Mouse (Mus musculus) gonadal fat pad, adult 2 months (tissue): ENCODE measurements around the gene Megf9. TPM values are rescaled to one million over a fixed set of nuclear protein-coding genes. Genes with fewer than 3 reads are reported as not detected.

Source experiments
- DNase-seq: peaks from one replicate; pipeline ENCODE4 v3.0.0-alpha.2; 2012; ENCODE audit warnings: low read depth
- polyA plus RNA-seq: library from polyadenylated mRNA; depleted of rRNA; stranded (reverse); fragments of >200 nt; gene quantifications from 2 replicates; pipeline ENCODE4 v1.2.3, GENCODE M21; 2012

Megf9 gene
- polyA plus RNA-seq, 1 experiment: 14.9 TPM

DNA sequence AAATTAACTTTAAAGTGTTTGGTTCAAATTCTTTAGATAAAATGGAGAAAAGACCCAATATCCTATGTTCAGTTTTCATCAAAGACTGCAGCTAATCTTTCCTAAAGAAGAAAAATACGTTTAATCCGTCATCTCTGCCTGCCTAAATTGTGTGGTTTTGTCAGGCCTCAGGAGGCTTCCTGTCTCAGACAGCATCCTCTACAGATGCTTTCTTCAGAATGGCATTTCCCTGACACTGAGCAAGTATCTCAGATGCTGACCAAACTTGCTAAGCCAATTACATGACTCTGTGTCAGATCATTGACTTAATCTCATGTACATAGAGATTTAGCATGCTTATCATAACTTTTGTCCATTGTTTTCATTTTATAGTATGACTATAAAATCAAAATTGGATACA is 11.4 kb downstream of the Megf9 start:
- no peak for DNase-seq

DNA sequence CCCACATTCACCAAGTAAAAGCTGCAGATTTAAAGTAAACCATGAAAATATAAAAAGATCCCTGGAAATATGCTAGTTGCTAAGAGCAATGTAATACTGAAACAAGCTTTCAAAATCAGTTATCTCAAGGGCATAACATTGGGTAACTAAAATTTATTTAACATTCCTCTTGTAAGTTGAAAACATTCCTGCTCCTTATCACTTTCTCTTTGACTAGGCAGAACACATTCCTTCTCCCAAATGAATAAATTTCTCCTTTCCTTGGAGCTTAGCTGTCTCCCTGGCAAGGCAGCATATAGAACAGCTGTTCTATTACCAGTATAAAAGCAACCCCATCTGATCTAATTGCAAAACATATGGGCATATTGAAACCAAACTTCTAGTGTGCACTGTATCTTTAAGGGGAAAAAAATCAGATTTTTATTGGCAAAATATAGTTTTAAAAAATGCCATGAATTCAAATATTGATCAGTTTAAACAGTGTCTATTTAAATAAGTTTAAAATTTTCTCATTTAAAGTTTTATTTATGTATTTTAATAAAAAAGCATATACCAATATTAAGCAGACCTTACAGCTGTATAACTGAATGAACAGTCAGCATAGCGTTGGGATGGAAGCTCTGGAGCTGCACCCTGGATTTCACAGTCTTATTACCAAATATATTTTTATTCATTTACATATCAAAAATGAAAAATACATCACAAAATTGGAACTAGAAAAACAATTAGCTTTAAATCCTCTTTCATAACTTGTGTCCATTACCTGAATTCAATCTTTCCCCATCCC is 13.1 kb downstream of the Megf9 start:
- DNase-seq: no peak

DNA sequence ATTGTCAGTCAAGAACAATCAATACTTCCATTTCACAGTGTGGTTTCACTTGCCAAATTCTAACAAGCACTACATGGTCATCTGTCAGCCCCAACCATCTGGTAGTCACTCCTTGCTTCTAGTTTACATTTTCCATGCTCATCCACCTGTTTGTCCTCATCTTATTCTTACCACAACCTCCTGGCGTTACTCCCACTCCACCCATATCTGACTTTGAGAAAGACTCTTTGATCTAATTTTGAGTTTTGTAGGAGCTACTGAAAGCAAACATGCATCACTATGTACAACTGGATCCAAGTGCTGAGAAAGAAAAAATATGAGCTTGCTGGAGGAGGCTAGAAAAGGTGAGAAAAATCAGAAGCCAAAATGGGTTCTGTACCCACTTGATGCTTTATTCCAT is 17.1 kb downstream of the Megf9 start:
- no peak for DNase-seq

DNA sequence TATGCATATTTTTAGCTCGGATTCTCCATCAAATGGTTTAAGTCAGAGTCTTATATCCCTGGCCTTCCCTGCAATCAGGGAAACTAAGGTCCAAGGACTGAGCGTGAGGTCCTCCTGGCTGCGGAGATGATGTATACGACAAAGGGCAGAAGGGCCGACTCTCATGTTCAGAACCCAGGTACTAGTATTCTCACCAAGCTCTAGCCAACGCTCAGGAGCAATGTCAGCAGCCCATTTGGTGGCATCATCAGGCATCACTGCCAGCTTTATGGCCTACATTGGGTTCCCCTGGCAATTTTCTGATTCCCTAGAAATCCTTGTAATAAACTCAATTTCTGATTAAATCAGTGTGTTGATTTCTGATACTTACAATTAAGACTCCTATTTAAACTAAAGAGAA is 18.5 kb downstream of the Megf9 start:
- DNase-seq: no peak

DNA sequence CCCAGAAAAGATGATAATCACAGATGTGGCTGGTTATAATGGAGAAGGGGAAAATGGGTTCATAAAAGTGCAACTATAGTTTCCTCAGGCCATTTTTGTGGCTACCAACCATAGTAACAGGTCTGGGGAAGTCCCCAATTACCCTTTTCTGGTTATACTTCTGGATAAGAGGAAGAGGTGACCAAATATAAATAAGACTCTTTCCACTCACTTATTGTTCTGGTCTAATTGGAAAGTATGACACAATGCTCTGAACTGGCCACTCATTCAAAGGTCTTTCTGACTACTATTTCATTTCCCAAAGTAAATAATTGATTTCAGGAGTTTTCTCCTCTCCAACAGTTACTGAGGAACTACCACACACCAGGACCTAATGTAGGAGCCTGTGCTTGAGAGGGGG is 19.3 kb downstream of the Megf9 start:
- DNase-seq: no peak

DNA sequence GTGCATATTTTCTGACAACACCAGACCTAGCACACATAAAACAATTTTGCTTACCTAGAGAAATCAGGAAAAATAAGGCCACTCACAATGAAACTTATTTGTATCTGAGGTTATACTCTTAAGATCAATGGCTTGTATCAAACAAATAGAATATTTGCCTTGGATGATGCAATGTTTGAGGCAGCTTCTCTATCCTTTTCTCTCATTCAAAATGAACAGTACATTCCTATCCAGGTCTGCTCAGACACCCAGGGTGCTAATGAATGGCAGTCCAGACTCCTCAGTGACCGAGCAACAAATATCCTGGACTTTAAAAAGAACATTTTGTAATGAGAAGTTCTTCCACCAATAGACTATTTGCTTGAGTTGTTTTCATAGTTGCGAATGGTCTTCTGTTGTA is 24.8 kb downstream of the Megf9 start:
- DNase-seq: no peak

DNA sequence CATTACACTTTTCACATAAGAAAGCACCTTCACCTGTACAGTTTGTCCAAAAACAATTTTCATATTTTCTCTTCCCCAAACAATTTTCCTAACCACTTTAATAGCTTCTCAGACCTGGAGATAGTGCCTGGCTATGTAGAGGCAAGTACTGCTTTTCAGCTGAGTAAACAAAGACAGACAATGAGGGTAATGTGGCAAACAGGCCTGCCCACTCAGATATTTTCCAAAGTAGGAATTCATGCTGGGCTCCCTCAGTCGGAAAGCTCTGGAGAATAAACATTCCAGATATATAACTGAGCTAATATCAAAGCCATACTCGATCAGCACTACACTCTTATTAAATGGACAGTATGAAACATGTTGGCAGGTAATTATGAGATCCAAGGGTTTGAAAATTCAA is 25.2 kb downstream of the Megf9 start:
- no peak for DNase-seq

DNA sequence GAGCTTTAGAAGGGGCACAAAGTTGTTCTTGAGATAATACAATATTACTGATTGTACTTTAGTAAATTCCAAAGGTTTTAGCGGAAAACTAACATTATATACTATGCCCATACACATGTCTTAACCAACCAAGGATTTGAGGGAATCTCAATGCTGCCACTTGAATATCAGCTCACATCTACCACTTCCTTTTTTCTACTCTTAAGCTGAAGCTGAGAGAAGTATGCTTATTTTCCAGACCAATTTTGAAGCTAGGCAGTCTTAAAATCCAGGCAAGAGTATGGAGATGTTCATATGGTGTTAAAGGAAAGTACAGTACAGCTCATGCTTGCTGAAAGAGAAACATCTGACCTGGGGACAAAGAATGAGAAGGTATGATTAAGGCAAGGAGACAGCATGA is 26.6 kb downstream of the Megf9 start:
- DNase-seq: no peak

DNA sequence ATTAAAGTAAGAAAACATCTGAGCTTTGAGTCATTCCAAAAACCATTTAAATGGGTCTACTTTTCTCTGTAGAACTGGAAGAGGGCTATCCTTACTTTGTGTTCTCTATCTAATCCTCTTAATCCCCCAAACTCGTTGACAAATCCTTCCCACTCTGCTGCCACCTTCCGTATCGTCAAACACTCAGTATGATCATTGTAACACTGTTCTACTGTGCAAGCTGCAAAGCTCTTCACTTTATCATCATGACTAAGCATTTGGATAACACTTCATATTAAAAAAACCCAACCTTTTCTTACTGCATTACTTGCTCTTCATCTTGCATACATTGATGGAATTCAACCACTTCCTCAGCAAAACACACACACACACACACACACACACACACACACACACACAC is 28.8 kb downstream of the Megf9 start:
- DNase-seq: no peak

DNA sequence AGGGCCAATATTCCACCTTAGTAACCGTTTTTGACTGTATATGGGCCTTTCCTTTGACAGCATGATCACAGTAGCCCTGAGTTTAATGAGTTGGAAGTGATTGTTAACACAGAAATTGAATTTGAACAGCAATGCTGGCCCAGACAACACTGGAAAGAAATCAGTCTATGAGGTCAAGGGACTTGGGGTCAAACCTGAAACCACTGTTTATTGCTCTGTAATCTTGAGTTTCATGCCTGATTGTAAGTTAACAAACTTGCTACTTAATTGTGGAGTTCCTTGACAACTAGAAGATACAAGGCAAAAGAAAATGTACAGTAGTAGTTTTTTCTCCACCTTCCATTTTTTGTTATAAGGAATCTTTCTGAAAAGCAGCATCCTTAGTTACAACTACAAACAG is 31.0 kb downstream of the Megf9 start:
- no peak for DNase-seq

DNA sequence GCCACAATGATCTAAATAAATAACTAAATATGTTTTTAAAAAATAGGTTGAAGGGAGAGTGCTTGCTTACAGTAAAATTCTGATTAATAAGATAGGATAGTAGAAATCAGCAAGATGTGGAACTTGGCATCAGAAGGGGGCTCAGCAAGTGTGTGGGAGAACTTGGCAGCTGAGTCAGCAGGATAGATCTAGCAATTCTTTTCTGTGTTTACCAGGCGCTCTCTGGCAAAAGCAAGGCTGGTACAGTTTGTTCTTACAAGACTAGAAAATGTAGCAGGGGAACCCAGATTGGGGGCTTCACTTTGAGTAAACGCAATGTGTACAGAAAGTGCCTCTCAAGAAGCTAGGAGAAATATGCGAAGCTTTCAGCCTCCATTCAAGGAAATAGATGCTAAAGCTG is 35.5 kb downstream of the Megf9 start:
- DNase-seq: no peak

DNA sequence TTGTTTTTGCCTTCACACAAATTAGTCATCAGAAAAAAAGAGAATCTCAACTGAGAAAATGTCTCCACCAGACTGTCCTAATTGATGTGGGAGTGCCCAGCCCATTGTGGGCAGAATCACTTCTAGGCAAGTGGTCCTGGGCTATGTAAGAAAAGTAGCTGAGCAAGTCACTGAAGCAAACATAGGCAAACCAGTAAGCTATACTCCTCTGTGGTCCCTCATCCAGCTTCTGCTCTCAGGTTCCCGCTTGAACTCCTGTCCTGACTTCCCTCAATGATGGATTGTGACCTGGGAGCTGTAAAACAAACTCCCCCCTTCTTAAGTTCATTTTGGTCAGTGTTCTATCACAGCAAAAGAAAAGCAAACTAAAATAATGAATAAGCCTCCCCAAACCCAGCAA is 37.8 kb downstream of the Megf9 start:
- no peak for DNase-seq

DNA sequence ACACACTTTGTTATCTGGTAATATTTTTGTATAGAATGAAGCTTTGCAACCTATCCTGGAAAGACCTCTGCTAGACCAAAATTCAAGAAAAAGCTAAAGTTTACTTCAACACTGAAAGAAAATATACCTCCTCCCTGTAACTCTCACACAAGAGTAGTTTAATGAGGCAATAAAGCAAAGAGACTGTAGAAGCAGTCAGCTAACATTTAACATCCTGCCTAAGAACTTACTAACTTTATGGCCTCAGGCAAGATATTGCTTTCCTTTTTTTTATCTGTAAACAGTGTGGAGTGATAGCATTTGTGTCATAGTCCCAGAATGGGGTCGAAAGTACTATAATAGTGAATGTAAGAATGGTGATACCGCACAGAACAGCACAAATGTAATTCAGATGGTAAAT is 45.0 kb downstream of the Megf9 start:
- DNase-seq: no peak

DNA sequence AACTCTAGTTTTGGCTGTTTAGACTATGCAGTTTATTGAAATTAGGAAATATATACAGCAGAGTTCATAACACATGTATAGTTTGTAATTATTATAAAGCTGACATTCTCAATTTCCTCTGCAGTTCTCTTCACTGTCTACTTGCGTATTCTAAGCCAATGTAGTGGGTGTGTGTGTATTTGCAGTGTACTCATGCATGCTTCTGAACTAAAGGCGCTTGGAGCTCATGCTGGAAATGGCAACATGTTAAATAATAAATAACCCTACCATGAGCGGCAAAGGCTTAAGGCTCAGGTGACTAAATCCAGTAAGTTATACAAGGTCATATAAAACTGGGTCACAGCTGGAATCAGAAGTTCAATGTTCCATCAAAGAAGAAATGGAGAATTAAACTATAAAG is 46.4 kb downstream of the Megf9 start:
- DNase-seq: no peak

DNA sequence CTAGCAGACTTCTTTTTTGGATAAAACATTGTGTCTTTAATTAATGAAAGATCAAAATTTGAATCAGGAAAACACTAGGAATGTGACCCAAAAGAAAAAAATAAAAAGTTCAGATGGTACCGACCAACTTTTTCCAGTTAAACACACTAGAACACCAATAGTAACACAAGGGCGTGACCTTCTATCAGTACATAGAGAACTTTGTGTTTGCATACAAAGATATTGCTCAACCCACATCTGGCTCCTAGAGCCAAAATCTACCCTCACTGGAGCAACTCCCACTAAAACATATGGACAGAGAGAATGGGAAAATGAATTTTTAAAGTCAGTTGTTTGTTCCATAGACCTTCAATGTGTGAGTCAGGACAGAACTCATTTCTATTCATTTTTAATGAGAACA is 50.7 kb downstream of the Megf9 start:
- no peak for DNase-seq

DNA sequence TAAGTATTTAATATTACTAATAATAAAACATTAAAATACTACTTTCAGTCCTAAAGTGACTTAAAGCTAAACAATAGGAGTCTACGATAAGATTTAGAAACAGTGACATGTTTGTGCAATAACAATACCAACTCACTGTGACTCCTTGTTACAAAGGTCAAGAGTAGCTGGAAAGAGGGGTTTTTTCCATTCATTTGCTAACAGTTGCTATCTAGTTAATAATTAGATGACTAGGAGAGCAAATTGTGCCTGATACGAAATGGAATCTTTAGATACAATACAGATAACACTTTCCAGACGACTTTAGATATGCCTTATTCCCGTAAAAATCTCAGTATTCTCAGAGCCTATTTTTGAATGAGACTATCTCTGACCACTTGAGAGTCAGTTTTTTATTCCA is 52.9 kb downstream of the Megf9 start:
- no peak for DNase-seq

DNA sequence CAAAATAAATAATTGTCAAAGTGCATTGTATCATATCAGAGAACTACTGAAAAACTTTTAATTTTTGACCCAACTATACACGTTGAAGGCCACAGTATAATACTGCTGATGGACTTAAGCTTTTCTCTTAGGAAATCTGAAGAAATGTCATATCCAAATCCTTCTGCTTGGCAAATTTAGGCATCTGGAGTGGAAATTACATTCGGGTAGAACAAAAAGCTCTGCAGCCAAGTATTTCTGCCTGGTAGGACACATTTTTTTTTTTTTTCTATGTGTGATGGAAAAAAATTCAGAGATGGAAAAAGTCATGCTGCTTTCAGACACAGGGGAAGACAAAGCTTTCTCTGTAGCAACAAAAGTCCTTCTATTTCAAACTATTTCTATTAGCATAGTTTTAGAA is 63.4 kb downstream of the Megf9 start:
- no peak for DNase-seq

DNA sequence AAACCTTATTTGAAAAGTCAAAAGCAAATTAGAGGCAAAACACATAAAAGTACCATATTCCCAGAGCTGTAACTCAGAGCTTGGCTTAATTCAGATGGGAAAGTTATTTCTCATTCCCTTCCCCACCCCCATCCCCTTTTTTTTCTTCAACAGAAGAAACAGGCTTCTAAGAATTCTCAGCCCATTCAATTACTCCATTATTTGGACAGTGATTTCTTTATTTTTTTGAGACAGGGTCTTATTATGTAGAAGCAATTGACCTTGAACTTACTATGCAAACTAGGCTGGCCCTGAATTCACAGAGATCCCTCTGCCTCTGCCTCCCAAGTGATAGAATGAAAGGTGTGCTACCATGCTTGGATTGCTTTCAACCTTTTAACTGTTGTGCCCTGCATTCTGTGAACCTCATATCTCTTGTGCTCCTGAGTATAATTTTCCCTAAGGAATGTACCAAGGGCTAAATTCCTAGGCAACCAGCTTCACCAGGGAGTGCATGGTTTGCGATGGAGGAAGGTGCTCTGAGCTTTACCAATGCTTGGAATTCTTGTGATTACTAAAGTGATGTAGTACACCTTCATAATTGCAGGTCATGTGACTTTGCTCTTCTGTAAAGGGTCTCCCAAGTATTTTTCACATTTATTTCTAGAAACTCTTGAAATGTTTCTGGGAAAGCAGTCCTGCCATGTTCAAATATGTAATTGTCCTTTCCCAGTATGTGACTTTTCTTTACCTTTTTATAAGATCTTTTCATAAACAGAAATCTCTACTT is 68.7 kb downstream of the Megf9 start:
- DNase-seq: no peak

DNA sequence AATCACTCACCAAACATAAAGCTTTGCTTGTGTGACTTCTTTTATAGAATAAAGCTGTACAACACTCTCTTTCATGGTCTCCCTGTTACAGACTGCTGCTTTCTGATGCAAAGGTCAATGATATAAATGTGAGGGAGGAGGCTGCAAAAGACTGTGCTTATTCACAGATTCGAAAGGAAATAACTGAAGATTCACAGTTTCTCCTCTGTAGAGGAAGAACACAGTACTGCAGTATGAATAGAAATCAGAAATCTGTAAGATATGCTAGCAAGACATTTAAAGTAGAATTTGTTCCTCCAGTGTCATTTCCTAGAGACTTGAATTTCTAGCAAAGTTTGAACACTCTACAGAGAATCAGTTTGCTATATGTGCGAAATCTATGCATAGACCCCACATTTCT is 71.5 kb downstream of the Megf9 start:
- DNase-seq: no peak

DNA sequence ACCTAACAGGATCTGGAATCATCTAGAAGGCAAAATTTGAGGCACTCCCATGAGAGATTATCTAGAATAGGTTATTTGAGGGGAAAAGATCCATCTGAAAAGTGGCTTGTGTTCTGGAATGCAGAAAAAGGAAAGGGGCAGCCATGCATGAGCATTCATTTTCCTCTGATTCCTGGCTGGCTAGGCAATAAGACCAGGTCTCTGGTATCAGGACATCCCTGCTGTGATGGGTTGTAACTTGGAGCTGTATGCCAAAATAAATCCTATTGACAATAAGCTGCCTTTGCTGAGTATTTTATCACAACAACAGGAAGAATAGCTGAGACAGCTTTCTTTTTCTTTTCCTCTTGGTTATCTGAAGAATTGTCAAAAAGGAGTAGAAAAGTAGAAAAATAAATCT is 73.4 kb downstream of the Megf9 start:
- no peak for DNase-seq

DNA sequence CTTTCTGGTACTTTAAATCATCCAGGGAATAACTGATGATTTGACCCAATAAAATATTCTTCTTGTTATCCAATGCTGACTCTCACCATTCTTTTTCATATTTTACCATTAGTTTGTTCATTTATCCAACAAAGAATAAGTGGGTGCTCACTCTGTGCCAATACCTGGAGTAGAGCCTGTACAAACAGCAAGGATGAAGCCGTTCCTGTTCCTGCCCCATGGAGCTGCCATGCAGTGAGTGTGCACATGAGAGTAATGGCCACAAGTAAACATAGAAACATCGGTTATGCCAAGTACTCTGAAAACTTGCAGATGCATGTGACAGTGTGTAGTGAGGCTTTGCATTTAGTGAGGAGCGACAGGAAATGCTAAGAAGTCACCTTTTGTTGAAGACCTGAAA is 82.6 kb downstream of the Megf9 start:
- no peak for DNase-seq

DNA sequence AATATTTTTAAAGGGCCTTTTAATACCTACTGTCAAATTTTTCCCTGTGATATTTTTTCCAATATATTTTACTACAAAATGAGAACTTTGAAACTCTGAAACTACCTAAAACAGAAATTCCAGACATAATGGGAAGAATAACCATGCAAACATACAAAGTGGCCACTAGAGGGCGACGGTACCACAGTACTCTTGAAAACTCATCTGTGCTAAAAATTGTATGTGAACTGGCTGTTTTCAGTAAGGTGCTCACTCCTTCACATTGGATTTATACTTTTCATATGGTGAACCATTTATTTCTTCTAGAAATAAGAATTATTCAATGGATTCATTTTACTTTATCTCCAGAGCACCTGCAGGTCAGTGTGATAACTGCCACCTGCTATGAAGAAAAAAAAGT is 83.0 kb downstream of the Megf9 start:
- no peak for DNase-seq

DNA sequence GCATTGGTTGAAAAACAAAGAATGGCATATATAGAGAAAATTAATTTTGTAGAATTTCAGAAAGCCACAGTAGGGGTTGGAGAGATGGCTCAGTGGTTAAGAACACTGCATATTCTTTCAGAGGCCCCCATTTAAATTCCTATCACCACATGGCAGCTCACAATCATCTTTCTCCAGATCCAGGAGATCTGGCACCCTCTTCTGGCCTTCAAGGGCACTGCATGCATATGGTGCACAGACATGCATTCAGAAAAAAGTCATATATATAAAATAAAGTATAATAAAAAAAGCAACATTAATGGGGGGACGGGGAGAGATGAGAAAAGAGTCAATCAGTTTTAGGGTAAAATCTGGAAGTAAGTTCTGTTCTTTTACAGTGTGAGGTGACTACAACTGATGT is 85.1 kb downstream of the Megf9 start:
- no peak for DNase-seq

DNA sequence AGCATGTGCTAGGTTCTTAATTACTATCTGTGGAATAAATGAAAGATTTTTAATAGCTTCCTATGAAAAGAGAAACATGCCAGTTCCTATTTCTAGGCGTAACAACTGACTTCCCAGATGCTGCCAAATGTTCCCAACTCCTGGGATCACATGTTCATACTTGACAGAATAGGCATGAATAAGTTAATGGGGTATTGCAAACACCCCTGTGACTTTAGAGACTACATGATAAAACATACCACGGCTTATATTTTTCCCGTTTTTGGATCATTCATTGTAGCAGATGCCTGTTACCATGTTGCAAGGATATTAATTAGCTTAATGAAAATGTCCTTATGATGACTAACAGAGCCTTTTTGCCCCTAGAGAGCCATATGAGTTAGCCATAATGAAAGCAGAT is 88.0 kb downstream of the Megf9 start:
- no peak for DNase-seq
